Mouse (Mus musculus) erythroblast, embryonic 14.5 days (primary cell): ENCODE data around the gene Pacrg.

Source experiments
- GATA1 ChIP-seq: IDR thresholded peaks from 2 replicates; pipeline ENCODE4 v1.6.1; 2012; ENCODE audit warnings: low read length, inconsistent platforms, mixed read lengths
- TAL1 ChIP-seq: IDR thresholded peaks from 3 replicates; pipeline ENCODE4 v1.6.1; 2012; ENCODE audit warnings: low read length, inconsistent platforms, mixed read lengths

DNA sequence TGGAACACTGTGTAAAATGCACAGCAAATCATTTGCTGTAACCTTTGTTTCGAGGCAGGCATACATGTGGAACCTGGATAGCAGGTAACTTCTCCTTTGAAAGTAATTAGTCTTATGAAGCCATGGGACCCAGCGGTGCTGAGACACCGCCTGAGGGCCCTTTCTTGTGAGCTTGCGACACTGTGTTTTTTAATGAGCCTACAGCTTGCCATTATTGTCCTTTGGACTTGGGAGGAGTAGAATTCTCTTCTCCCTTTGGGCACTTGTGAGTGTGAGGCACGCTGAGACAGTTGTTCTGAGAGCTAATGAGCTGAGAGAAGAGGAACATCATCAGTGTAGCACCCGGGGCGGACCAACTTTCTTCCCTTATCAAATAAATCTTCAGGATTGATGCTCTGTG is 363.3 kb downstream of the Pacrg start:
- TF ChIP-seq GATA1, result no peak
- no peak for TF ChIP-seq TAL1
